Mouse (Mus musculus) CH12.LX (cell line): ENCODE measurements around the gene Mt3.

ENCODE experiments used
- CTCF ChIP-seq, 2 experiments: IDR thresholded peaks in 1 of 2; conservative IDR thresholded peaks in 1 of 2; 2 replicates each; pipeline ENCODE4 v1.5.1; 2011 to 2012; ENCODE audit warnings: low read depth in 2 of 2, low read length in 2 of 2, improper control_type of control experiment in 1 of 2, inconsistent platforms in 1 of 2, mild to moderate bottlenecking in 1 of 2, moderate library complexity in 1 of 2
- E2F4 ChIP-seq: IDR thresholded peaks from 2 replicates; pipeline ENCODE4 v1.6.1; 2011; ENCODE audit warnings: low read depth, low read length, improper control_type of control experiment; ENCODE audit not compliant: insufficient replicate concordance
- EP300 ChIP-seq: IDR thresholded peaks from 2 replicates; pipeline ENCODE4 v1.6.1; 2011; ENCODE audit warnings: low read length, improper control_type of control experiment
- POLR2A ChIP-seq: IDR thresholded peaks from 2 replicates; pipeline ENCODE4 v1.6.1; 2011; ENCODE audit warnings: low read depth, mild to moderate bottlenecking, improper control_type of control experiment, low read length
- SMC3 ChIP-seq: IDR thresholded peaks from 2 replicates; pipeline ENCODE4 v1.6.1; 2011; ENCODE audit warnings: low read depth, low read length, improper control_type of control experiment
- TCF12 ChIP-seq: IDR thresholded peaks from 2 replicates; pipeline ENCODE4 v1.6.1; 2014; ENCODE audit warnings: low read depth, mild to moderate bottlenecking, inconsistent platforms, low read length, improper control_type of control experiment
- ZC3H11A ChIP-seq: IDR thresholded peaks from 2 replicates; pipeline ENCODE4 v1.6.1; 2012; ENCODE audit warnings: low read depth, mild to moderate bottlenecking, inconsistent platforms, low read length, improper control_type of control experiment

DNA sequence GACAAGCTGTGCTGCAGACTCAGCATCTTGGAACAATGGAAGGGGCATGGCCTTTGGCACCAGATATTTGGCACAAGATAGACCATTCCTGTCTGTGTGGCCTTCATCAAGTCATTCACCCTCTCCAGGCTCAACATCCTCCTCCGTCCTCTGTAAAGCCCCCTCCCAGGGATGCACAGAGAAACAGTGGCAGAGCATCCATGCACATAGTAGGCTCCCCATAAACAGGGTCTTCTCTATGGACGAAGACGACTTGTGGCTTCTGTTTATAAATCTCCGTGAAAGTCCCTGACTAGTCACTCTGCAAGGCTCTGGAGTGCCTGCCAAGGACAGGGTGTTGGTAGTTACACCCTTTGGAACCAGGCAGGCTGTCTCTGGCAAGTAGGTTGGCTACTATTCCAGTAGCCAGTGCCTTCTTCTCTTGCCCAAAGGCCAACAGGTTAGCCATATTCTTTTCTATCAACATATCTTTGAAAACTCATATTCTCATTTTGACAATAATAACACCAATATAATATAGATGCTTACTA is 12.1 kb upstream of the Mt3 start:
- TF ChIP-seq SMC3 = no peak
- TF ChIP-seq E2F4 = no peak
- no peak for TF ChIP-seq ZC3H11A
- TF ChIP-seq CTCF (conservative IDR thresholded peaks at IDR 0.05 in 1 of 2, IDR thresholded peaks at IDR 0.05 in 1 of 2; ENCODE audit: low read depth in 2 of 2, low read length in 2 of 2) = no peak
- no peak for TF ChIP-seq EP300
- no peak for TF ChIP-seq TCF12
- no peak for TF ChIP-seq POLR2A
